Mouse (Mus musculus) forebrain, embryonic 13.5 days (tissue): Measurements from ENCODE around the gene Timm17b. TPM values are rescaled to one million over a fixed set of nuclear protein-coding genes. Genes with fewer than 3 reads are reported as not detected.

Source experiments
- ATAC-seq: fragments of 200-750 bp; cut with Nextera tagmentation; 2 replicates; pipeline ENCODE4 v1.8.0; 2017
- H3K27ac ChIP-seq: fragments of 300-500 bp; sonication (generic); 2 replicates; pipeline ENCODE4 v1.5.1; 2015; ENCODE audit warnings: inconsistent platforms, mild to moderate bottlenecking, moderate library complexity
- H3K27me3 ChIP-seq: fragments of 300-500 bp; sonication (generic); 2 replicates; pipeline ENCODE4 v1.6.1; 2015; ENCODE audit warnings: mild to moderate bottlenecking, inconsistent platforms
- H3K36me3 ChIP-seq: fragments of 300-500 bp; sonication (generic); 2 replicates; pipeline ENCODE4 v1.6.1; 2015; ENCODE audit warnings: mild to moderate bottlenecking, inconsistent platforms; ENCODE audit not compliant: poor library complexity, severe bottlenecking
- H3K4me1 ChIP-seq: fragments of 300-500 bp; sonication (generic); 2 replicates; pipeline ENCODE4 v1.6.1; 2015; ENCODE audit warnings: inconsistent platforms
- H3K4me2 ChIP-seq: fragments of 300-500 bp; sonication (generic); 2 replicates; pipeline ENCODE4 v1.6.1; 2015; ENCODE audit warnings: inconsistent platforms, mild to moderate bottlenecking, moderate library complexity
- H3K4me3 ChIP-seq: fragments of 300-500 bp; sonication (generic); 2 replicates; pipeline ENCODE4 v1.5.1; 2015; ENCODE audit warnings: mild to moderate bottlenecking, inconsistent platforms
- H3K9ac ChIP-seq: fragments of 300-500 bp; sonication (generic); 2 replicates; pipeline ENCODE4 v1.6.1; 2015; ENCODE audit warnings: mild to moderate bottlenecking, inconsistent platforms
- H3K9me3 ChIP-seq: fragments of 300-500 bp; sonication (generic); replicated peaks from 2 replicates; pipeline ENCODE4 v1.6.1; 2016; ENCODE audit warnings: inconsistent platforms
- WGBS: fragments of 180-500 bp; shearing (Covaris S2); methylation state at CpG from one replicate; pipeline ENCODE4 v1.1.7; 2015; 5-methylcytosine and 5-hydroxymethylcytosine counted together
- polyA plus RNA-seq: library from polyadenylated mRNA; unstranded; fragments of >200 nt; fragmentation: Nextera tagmentation; extraction: Ambion mirVana; gene quantifications from 2 replicates; pipeline ENCODE4 v1.2.1, GENCODE M21; 2015

Timm17b gene
- polyA plus RNA-seq, 1 experiment from 2014 or later: 168 TPM

DNA sequence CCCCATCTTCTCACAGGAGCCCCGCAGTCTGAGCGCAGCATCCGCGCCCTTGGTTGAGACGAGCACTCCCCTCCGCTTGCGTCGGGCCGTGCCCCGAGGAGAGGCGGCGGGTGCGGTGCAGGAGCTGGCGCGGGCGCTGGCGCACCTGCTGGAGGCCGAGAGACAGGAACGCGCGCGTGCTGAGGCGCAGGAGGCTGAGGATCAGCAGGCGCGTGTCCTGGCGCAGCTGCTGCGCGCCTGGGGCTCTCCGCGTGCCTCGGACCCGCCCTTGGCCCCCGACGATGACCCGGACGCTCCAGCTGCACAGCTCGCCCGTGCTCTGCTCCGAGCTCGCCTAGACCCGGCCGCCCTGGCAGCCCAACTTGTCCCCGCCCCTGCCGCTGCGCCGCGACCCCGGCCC is 22.9 kb downstream of the Timm17b start:
- H3K4me3 ChIP-seq: peak overlapping the region; percentile 46
- WGBS: 14% methylated on average over 33 of the region's 48 CpGs
- peaks cover 29% of the 10 kb centered on the region for H3K27me3 ChIP-seq
- H3K4me2 ChIP-seq: peak overlapping the region; percentile 63
- no peak overlapping the region for H3K27ac ChIP-seq
- H3K9ac ChIP-seq: peak overlapping the region; percentile 59
- no peak for ATAC-seq
- H3K4me1 ChIP-seq: peaks cover 8% of the 10 kb centered on the region
- no peaks in the 10 kb centered on the region for H3K9me3 ChIP-seq
- H3K36me3 ChIP-seq: 0 out of 2 replicates have a peak, but pooled peaks cover 5% of the 10 kb centered on the region

DNA sequence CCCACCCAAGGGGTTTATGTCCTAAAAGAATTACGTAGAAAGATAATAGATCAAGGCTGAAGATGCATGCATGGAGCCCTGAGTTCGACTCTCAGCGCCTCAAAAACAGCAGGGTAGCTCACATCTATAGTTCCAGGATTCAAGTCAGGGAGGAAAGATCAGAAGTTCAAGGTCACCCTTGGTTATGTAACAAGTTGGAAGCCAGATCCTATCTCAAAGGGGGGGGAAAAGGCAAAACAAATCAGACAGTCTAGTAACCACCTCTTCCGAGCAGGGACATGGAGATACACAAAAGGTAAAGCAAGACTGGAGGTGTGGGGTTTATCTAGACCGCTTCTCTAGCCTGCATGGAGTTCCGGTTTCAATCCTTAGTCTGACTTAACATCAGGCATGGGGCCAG is 27.1 kb downstream of the Timm17b start:
- peaks cover 29% of the 10 kb centered on the region for H3K27me3 ChIP-seq
- no peaks in the 10 kb centered on the region; the same call in 1 of the 2 replicates for H3K9me3 ChIP-seq
- ATAC-seq: no peak
- no peak overlapping the region for H3K4me2 ChIP-seq
- 84% methylated on average over 6 of the region's 6 CpGs for WGBS
- H3K27ac ChIP-seq: no peak overlapping the region
- H3K9ac ChIP-seq: no peak overlapping the region
- H3K4me3 ChIP-seq: no peak overlapping the region
- H3K36me3 ChIP-seq: peaks cover 18% of the 10 kb centered on the region
- H3K4me1 ChIP-seq: peaks cover 8% of the 10 kb centered on the region

DNA sequence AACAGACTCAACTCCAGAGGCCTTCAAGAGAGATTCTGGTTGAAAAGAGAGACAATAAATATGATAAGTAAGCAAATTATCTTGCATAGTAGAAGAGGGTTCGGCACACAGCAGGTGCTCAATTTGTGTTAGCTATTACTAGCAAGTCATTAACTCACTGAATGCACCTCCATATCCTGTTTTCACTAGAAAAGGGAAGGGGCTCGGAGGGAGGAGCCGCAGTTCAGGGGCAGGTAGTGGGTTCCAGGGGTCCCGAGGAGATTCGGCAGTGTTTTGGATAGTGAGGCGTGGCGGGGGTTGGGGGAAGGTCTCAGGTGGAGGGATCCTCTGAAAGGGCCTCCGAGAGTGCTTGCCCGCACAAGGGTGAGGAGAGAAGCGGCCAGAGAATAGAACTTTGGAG is 28.0 kb downstream of the Timm17b start:
- no peak overlapping the region for H3K9ac ChIP-seq
- no peak overlapping the region for H3K27ac ChIP-seq
- no peaks in the 10 kb centered on the region; the same call in 1 of the 2 replicates for H3K9me3 ChIP-seq
- no peak overlapping the region for H3K4me3 ChIP-seq
- peaks cover 25% of the 10 kb centered on the region for H3K27me3 ChIP-seq
- ATAC-seq: no peak
- no peak overlapping the region for H3K4me2 ChIP-seq
- peaks cover 27% of the 10 kb centered on the region for H3K36me3 ChIP-seq
- peaks cover 8% of the 10 kb centered on the region for H3K4me1 ChIP-seq
- 28% methylated on average over 10 of the region's 10 CpGs for WGBS

GRCm38 (mm10) chrX:7928270-7928790 is 29.2 kb downstream of the Timm17b start, which contains the start of gene Eras:
Gene Eras (minus strand): TSS chrX:7928607.
- Histone ChIP-seq H3K9me3 (no peaks in the 10 kb centered on the region; the same call in 1 of the 2 replicates), H3K36me3 (peaks cover 26% of the 10 kb centered on the region), H3K27me3 (peaks cover 13% of the 10 kb centered on the region), H3K4me1 (no peaks in the 10 kb centered on the region), H3K27ac (no peak within 1 kb of the TSS), H3K4me3 (no peak within 1 kb of the TSS), H3K9ac (no peak within 1 kb of the TSS), H3K4me2 (no peak within 1 kb of the TSS)
- WGBS: 19% methylated on average over 19 of the region's 19 CpGs
- no peak for ATAC-seq

- H3K4me1 ChIP-seq: no peaks in the 10 kb centered on the region
- H3K9ac ChIP-seq: no peak overlapping the region
- no peak for ATAC-seq
- H3K4me2 ChIP-seq: no peak overlapping the region
- H3K9me3 ChIP-seq: no peaks in the 10 kb centered on the region
- H3K27ac ChIP-seq: no peak overlapping the region
- 55% methylated on average over 11 of the region's 11 CpGs for WGBS
- H3K27me3 ChIP-seq: no peaks in the 10 kb centered on the region
- H3K36me3 ChIP-seq: peaks cover 52% of the 10 kb centered on the region
- no peak overlapping the region for H3K4me3 ChIP-seq
These were observed 37.7 kb downstream of the Timm17b start for GRCm38 (mm10) chrX:7936874-7937273.

GRCm38 (mm10) chrX:7937667-7938066 is 38.5 kb downstream of the Timm17b start:
- H3K9me3 ChIP-seq: no peaks in the 10 kb centered on the region
- H3K4me2 ChIP-seq: no peak overlapping the region
- ATAC-seq: no peak
- H3K27me3 ChIP-seq: no peaks in the 10 kb centered on the region
- no peak overlapping the region for H3K4me3 ChIP-seq
- peaks cover 49% of the 10 kb centered on the region for H3K36me3 ChIP-seq
- H3K9ac ChIP-seq: no peak overlapping the region
- H3K27ac ChIP-seq: no peak overlapping the region
- 100% methylated on average over 6 of the region's 6 CpGs for WGBS
- no peaks in the 10 kb centered on the region for H3K4me1 ChIP-seq

DNA sequence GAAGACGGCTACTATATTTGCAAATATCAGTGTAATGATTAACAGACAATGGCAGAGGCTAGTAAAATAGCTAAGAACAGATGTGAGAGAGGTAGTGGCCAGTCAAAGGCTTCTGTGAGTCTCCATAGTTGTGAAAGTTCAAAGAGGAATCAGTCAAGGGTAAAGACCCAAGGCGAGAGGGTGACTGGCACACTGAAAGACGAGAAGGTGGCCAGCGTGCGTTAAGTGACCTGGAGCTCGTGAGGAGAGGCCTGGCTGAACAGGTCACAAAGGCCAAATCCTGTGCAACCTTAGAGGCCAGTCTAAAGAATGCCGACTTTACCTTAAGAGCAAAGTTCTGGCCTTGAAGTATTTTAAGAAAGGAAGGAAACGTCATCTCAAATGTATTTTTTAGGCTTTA is 46.5 kb downstream of the Timm17b start:
- H3K27ac ChIP-seq: no peak overlapping the region
- no peak overlapping the region for H3K9ac ChIP-seq
- no peaks in the 10 kb centered on the region for H3K9me3 ChIP-seq
- ATAC-seq: no peak
- H3K4me2 ChIP-seq: no peak overlapping the region
- no peaks in the 10 kb centered on the region for H3K27me3 ChIP-seq
- 71% methylated on average over 8 of the region's 8 CpGs for WGBS
- 0 out of 2 replicates have a peak, but pooled peaks cover 3% of the 10 kb centered on the region for H3K4me1 ChIP-seq
- peaks cover 9% of the 10 kb centered on the region; the same call in 1 of the 2 replicates for H3K36me3 ChIP-seq
- H3K4me3 ChIP-seq: no peak overlapping the region

GRCm38 (mm10) chrX:7947108-7947899 is 48.1 kb downstream of the Timm17b start, which contains the start of gene Hdac6:
Gene Hdac6 (minus strand): TSS chrX:7947889.
- peak; percentile 55 for ATAC-seq
- Histone ChIP-seq H3K9me3 (no peaks in the 10 kb centered on the region), H3K4me3 (peak within 1 kb of the TSS; percentile 46), H3K9ac (peak within 1 kb of the TSS; percentile 67), H3K4me2 (peak within 1 kb of the TSS; percentile 63), H3K27me3 (no peaks in the 10 kb centered on the region), H3K27ac (peak within 1 kb of the TSS; percentile 51; the same call in 1 of the 2 replicates), H3K36me3 (0 out of 2 replicates have a peak, but pooled peaks cover 9% of the 10 kb centered on the region), H3K4me1 (0 out of 2 replicates have a peak, but pooled peaks cover 3% of the 10 kb centered on the region)
- 24% methylated on average over 31 of the region's 37 CpGs for WGBS

DNA sequence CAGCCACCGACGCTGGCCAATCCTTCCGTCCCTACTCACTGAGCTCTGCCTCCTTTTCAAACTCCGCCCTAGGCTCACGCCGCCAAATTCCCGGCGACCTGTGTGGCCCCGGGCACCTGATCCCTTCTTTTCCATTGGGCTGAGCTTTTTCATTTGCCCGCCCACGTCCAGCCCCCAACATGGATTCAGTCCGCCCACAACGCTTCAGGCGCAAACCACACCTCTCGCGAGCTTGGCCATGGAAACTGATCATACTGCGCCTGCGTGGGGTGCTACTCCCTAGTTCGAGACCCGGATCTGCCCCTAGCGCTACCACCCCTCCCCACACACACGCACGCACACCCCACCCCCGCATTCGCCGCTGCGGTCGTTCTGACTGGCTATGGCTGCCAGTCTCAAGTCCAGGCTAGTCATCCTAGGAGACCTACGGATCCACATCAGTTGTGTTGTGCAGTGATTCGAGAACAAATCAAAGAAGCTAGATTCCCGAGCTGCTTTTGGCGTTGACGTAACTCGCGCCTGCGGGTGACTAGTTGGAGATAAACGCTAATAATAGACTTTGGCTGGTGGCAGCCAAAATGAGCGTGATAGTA is 48.8 kb downstream of the Timm17b start:
- Histone ChIP-seq H3K27ac (no peak overlapping the region), H3K9ac (peak overlapping the region; percentile 50; the same call in 1 of the 2 replicates), H3K4me3 (peak overlapping the region; percentile 46), H3K9me3 (no peaks in the 10 kb centered on the region), H3K36me3 (0 out of 2 replicates have a peak, but pooled peaks cover 9% of the 10 kb centered on the region), H3K4me1 (0 out of 2 replicates have a peak, but pooled peaks cover 3% of the 10 kb centered on the region), H3K4me2 (peak overlapping the region; percentile 63), H3K27me3 (no peaks in the 10 kb centered on the region)
- 18% methylated on average over 38 of the region's 38 CpGs for WGBS
- peak; percentile 99 for ATAC-seq

DNA sequence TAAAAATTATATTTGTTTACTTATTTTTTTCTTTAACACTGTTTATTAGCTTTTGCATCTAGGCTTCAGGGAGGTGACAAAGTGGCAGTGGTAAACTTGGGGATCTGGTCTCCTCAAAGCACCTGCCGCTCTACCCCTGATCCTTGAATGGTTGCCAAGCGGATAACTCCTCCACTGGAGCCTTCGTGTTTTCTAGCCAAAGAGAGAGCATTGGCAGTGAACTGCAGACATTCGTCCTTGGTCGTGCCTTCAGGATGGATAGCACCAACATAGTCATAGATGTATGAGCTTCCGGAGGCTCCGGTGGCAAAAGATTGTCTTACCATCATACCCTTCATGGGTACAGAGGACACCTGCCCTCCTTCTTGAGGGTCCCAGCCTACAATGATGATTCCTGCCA is 50.9 kb downstream of the Timm17b start:
- no peak overlapping the region for H3K4me2 ChIP-seq
- H3K9ac ChIP-seq: no peak overlapping the region
- no peak overlapping the region for H3K27ac ChIP-seq
- H3K27me3 ChIP-seq: no peaks in the 10 kb centered on the region
- H3K36me3 ChIP-seq: no peaks in the 10 kb centered on the region
- 0 out of 2 replicates have a peak, but pooled peaks cover 3% of the 10 kb centered on the region for H3K4me1 ChIP-seq
- H3K9me3 ChIP-seq: no peaks in the 10 kb centered on the region
- 93% methylated on average over 7 of the region's 7 CpGs for whole genome bisulfite sequencing
- no peak for ATAC-seq
- no peak overlapping the region for H3K4me3 ChIP-seq
